Mouse (Mus musculus) Patski (cell line): ENCODE results near the gene Rangrf. TPM values are rescaled to one million over a fixed set of nuclear protein-coding genes. Genes with fewer than 3 reads are reported as not detected.
A peak's percentile ranks its signal among the peaks of the same experiment; 100 is the strongest.
"Not testable (repeated sequence)": the region's sequence is repeated elsewhere in the genome, so short reads cannot be mapped to it uniquely, and the experiment has no call there.

Source experiments
- ATAC-seq: fragments of 100-300 bp; one replicate; pipeline ENCODE4 v1.8.0; 2021
- CTCF ChIA-PET: fragments of 350-600 bp; sonication (Branson Sonifier 250); formaldehyde crosslinking; loops from one replicate; lab custom pipeline; 2022; ENCODE audit warnings: inconsistent platforms; lab: Charles Lee
- POLR2A ChIA-PET: fragments of 350-600 bp; sonication (Branson Sonifier 250); formaldehyde crosslinking; loops from one replicate; lab custom pipeline; 2022; ENCODE audit warnings: antibody characterized with exemption, inconsistent platforms; lab: Charles Lee
- DNase-seq: peaks from one replicate; pipeline ENCODE4 v3.0.0-alpha.2; 2011; ENCODE audit warnings: low read depth, low spot score
- H3K27me3 ChIP-seq: fragments of 371-371 bp; one replicate; pipeline ENCODE4 v1.5.1; 2021
- CTCF ChIP-seq: fragments of 100-300 bp; IDR thresholded peaks from one replicate; pipeline ENCODE4 v1.5.1; 2021
- in situ Hi-C: fragments of 300-500 bp; cut with MboI; formaldehyde crosslinking; loops from 3 replicates; pipeline ENCODE4 v1.11.1; 2018; ENCODE audit warnings: low pct_unique_long_range_greater_than_20kb, mixed read lengths
- polyA plus RNA-seq: library from polyadenylated mRNA; unstranded; gene quantifications from one replicate; pipeline ENCODE4 v1.2.3, GENCODE M21; 2021

The Rangrf gene
- polyA plus RNA-seq, 1 experiment from 2014 or later = 28.0 TPM

DNA sequence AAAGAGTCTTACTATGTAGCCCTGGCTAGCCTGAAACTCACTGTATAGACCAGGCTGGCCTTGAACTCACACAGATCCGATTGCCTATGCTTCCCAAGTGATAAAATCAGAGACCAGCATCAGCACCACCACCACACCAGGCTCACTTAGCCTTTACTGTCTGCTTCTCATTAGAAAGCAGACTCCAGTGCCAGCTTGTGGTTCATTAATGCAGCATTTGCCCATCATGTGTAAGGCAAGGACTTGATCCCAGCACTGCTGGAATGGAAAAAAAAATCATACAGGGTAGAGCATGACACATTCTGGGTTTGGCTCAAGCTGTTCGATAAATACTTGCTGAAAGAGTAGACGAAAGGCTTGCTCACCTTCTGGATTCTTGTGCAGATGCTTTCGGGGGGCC is 29.0 kb downstream of the Rangrf start:
- ChIA-PET CTCF (no interaction called here), POLR2A (no interaction called here)
- no peak for ATAC-seq
- no peak for DNase-seq
- TF ChIP-seq CTCF = no peak
- in situ Hi-C loops = no loop called here
- H3K27me3 ChIP-seq = no peaks in the 10 kb centered on the region

DNA sequence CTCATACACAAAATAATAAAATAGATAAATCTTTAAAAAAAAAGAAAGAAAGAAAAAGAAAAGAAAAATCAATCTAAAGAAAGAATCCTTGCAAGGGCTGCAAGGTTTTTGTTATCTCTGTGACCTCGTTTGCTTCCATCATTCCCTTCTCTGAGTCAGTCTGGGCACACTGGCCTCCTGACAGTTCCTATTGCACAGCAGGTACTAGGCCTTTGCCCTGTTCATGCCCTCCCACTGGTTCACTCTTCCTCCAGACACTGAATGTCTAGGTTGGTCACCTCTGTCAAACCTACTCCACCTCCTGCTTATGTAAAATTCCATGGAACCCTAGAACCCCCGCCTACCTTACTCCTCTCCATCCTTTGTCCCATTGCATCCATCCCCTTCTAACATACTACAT is 29.7 kb downstream of the Rangrf start:
- no peaks in the 10 kb centered on the region for H3K27me3 ChIP-seq
- in situ Hi-C loops = no loop called here
- ATAC-seq (no peak), DNase-seq (no peak)
- POLR2A ChIA-PET = no interaction called here
- no peak for TF ChIP-seq CTCF
- CTCF ChIA-PET = no interaction called here

DNA sequence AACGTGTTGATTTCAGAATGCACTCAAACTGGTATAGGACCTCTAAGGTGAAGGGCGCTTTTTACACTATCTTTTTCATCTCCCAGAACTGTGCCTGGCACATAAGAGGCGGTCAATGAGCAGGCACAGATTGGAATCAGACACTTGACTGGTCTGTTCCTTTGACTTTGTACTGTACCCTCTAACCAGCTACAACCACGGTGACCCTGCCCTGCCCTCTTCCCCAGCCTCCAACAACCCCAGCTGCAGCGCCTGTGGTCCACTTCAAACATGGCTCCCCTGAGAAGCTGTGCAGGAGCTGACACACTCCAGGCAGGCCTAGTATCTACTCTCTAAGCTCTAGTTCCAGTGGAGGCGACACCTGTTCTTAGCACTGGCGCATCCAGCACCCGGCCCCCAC is 32.3 kb downstream of the Rangrf start:
- TF ChIP-seq CTCF = no peak
- in situ Hi-C loops = loop anchor here (5.0 kb wide), 1 partner anchor 35 kb away; no protein-coding TSS in a partner anchor

DNA sequence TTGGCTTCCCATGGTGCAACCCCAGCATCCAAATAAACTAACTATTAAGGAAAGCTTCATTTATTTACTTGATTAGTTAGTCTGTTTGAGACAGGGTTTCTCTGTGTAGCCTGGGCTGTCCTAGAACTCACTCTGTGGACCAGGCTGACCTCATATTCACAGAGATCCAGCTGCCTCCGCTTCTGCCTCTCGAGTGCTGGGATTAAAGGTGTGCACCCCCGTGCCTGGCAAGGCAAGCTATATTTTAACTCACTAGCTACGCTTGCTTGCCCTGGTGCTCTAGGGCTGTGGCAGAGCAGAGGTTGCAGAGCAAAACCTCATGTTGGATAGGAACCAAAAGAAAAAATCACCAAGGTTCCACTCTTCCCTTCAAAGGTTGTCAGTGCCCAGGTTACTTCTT is 34.5 kb downstream of the Rangrf start:
- no peak for ATAC-seq
- ChIA-PET POLR2A (interaction anchor here (1.1 kb wide), 1 partner anchor 14 kb away, joined by 4 read pairs; no protein-coding TSS in a partner anchor), CTCF (interaction anchor here (2.3 kb wide), 1 partner anchor 21 kb away, joined by 7 read pairs; no protein-coding TSS in a partner anchor)
- no peaks in the 10 kb centered on the region for H3K27me3 ChIP-seq
- TF ChIP-seq CTCF = no peak
- no peak for DNase-seq
- in situ Hi-C loops = loop anchor here (5.0 kb wide), 1 partner anchor 33 kb away; no protein-coding TSS in a partner anchor

More for the DNA sequence above, 32.3 kb downstream of the Rangrf start:
- ATAC-seq = no peak
- H3K27me3 ChIP-seq = no peaks in the 10 kb centered on the region
- ChIA-PET POLR2A (no interaction called here), CTCF (no interaction called here)
- DNase-seq = no peak

DNA sequence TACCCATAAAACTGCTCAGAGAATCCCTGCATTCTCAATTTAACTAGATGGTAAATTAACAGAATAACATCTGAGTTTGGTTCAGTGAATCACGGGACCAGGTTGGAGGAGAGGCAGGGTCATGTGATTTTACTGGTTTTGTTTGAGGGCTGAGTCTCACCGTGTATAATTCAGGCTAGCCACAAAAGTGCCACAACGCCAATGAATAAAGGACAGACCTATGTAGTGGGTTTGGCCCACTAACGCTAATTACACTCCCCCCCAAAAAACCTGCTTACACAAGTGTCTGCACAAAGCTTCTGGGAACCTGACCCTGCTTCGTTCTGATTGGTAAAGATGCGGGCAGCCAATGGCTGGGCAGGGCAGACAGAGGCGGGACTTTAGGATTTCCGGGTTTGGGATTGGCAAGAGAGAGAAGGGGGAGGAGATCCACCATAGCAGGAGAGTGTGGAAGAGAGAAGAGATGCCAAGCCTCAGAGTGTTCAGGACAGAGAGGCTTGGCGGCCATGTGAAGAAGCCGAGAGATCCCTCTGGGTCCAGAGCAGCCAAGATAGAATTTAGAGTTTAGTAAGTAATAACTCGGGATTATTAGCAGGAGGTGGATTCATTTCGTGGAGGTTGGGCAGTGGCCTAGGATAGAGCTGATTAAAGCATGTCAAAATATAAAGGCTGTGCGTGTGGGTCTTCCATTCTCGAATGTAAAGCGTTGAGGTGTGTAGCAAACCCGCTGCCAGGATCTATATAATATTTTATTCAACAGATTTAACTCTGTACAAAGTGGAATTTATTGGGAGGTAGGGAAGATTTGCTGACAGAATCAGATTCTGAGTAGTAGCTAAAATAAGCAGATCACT is 35.3 kb downstream of the Rangrf start:
- in situ Hi-C loops = loop anchor here (5.0 kb wide), 1 partner anchor 32 kb away; no protein-coding TSS in a partner anchor
- H3K27me3 ChIP-seq = no peaks in the 10 kb centered on the region
- peak; percentile 98 for ATAC-seq
- ChIA-PET CTCF (interaction anchor here (0.6 to 2.3 kb wide), 3 partner anchors 20 to 97 kb away, joined by 3 to 7 read pairs (median 3); no protein-coding TSS in a partner anchor), POLR2A (interaction anchor here (0.6 to 1.1 kb wide), 2 partner anchors 14 to 28 kb away, joined by 3 to 4 read pairs; no protein-coding TSS in a partner anchor)
- no peak for TF ChIP-seq CTCF
- DNase-seq = peak; percentile 53

DNA sequence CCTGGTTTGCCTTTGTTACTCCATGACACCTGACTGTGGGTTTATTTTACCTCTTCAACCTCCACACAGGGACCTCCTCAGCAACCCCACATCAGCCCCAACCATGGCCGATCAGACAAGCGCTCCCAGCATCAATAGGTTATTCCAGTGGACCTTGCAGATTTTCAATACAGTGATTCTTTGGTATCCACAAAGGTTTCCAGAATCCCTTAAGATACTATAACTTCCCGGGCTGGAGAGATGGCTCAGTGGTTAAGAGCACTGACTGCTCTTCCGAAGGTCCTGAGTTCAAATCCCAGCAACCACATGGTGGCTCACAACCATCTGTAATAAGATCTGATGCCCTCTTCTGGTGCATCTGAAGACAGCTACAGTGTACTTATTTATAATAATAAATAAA is 38.0 kb downstream of the Rangrf start:
- CTCF ChIA-PET, in situ Hi-C loops, POLR2A ChIA-PET, ATAC-seq, H3K27me3 ChIP-seq, DNase-seq: not testable (repeated sequence)

DNA sequence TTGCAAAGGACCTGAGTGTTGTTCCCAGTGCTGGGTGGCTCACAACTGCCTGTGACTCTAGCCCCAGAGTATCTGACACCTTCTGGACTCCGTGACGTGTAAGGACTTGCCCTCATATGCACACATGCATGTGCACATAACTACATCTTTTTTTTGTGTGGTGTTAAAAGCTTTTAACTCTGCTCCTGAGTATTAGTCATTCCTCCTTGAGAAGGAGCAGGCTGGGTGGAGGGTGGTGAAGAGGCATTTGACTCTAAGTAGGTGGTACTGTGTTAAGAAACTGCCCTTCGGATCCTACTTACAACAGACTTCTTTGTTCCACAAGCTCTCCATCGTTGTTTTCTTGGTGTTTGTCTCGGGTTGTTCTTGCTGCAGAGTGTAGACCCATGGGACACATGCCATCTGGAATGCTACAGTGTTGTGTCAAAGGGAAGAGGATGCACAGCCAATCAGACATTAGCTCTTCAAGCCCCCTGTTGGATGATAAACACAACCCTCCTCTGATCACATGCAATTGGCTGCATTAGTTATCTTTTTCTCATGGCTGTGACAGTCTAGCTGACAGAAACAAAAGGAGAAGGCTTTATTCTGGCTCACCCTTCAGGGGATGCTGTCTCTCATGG is 41.0 kb downstream of the Rangrf start:
- DNase-seq = no peak
- no peak for TF ChIP-seq CTCF
- POLR2A ChIA-PET = no interaction called here
- in situ Hi-C loops = no loop called here
- peaks cover 5% of the 10 kb centered on the region for H3K27me3 ChIP-seq
- ATAC-seq = no peak
- CTCF ChIA-PET = interaction anchor here (0.9 to 2.1 kb wide), 4 partner anchors 13 to 30 kb away, joined by 3 to 8 read pairs (median 3); no protein-coding TSS in a partner anchor

DNA sequence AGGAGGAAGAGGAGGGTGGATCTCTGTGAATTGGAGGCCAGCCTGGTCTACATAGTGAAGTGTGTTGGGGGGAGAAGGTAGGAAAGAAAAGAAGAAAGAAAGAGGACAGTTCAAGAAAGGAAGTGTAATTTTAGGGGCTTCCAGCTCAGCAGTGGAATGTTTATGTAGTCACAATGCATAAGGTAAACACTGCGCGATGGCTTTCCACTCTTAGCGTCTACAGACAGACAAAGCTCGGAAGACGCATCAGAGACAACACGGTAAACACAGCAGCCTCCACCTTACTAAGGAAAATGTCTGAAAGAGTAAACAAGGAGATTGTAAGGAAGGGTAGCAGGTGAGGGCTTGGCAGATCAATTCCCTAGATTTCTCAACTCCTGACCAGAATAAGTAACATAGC is 45.0 kb downstream of the Rangrf start:
- CTCF ChIA-PET = no interaction called here
- in situ Hi-C loops = no loop called here

DNA sequence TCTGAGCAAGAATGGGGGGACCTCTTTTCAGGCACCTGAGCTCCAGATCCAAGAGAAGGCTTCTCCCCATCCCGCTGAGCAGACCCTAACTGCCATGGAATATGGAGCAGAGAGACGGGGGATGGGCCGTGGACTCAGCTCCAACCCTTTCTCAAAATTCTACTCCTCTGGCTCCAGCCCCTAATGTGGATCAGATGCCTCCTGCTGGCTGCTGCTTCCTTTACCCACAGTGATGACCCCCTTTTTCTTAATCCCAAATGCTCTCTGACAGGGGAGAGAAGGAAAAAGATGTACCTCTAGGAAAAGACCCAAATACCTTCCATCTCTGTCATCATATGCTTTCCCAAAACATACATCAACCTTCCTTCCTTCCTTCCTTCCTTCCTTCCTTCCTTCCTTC is 48.0 kb downstream of the Rangrf start, which contains the start of gene Odf4:
Odf4 (minus strand) TSS at position 101 of the 400 bp plus-strand sequence.
- CTCF ChIA-PET = no interaction called here
- TF ChIP-seq CTCF = no peak
- in situ Hi-C loops = no loop called here

More for the DNA sequence above, 45.0 kb downstream of the Rangrf start:
- H3K27me3 ChIP-seq = peaks cover 17% of the 10 kb centered on the region
- TF ChIP-seq CTCF = no peak
- no peak for ATAC-seq
- POLR2A ChIA-PET = no interaction called here
- no peak for DNase-seq

DNA sequence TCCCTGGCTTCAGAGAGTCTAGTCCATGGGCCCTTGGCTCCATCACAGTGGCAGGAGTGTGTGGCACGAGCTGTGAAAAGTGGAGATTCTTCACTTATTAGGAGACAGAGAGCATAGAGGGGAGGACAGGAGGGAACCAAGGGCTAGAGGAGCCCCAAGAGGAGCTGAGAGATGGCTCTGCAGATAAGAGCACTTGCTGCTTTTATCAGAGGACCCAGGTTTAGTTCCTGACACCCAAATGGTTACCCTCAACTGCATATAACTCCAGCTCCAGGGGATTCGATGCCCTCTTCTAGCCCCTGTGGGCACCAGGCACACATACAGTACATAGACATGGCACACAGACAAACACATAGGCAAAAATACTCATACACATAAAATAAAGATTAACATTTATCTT is 50.2 kb downstream of the Rangrf start:
- no peak for TF ChIP-seq CTCF
- in situ Hi-C loops = no loop called here
- ChIA-PET POLR2A (no interaction called here), CTCF (interaction anchor here (1.9 kb wide), 1 partner anchor 20 kb away, joined by 6 read pairs; no protein-coding TSS in a partner anchor)
- ATAC-seq (no peak), DNase-seq (no peak)
- peaks cover 20% of the 10 kb centered on the region for H3K27me3 ChIP-seq

More for the DNA sequence above, 48.0 kb downstream of the Rangrf start, which contains the start of gene Odf4:
- no peak for DNase-seq
- POLR2A ChIA-PET = interaction anchor here (1.5 kb wide), 1 partner anchor 13 kb away, joined by 4 read pairs; no protein-coding TSS in a partner anchor
- ATAC-seq = no peak
- peaks cover 25% of the 10 kb centered on the region for H3K27me3 ChIP-seq
